Mouse (Mus musculus): ENCODE results near the gene Cops3.

The Cops3 gene

DNA sequence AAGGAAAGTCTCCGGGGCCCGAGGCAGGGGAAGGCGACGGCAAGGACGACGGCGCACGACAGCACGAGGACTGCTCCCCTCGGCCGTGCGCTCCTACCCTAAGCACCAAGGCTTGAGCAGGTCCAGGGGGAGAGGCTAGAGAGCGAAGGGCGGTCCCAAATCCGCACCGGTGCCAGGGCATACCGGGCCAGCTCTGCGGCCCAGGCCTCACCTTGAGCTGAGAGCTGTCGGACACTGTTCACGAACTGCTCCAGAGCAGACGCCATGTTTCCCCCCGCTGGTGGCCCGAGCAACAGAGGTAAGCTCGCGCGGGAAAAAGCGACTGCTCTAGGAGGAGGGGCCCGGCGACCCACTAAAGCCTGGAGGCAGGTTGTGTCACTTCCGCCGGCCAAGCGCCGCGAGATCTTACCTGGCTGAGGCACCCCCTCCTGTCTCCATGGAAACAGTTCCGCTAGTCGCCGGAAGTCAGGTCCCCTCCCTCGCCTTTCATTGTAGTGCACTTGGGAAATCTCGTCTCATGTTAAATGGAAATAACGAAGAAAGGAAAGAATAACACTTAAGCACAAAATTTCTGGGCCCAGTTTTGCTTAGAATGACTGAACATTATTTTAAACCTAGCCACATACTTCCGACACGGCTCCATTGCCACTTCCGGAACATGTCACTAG is at the start of gene Cops3:
Gene Cops3, minus strand, starts transcription at position 380 of the 668 bp plus-strand sequence.
- ChIA-PET CTCF (interaction anchor here in 3 of 4 experiments (1.2 to 1.8 kb wide), 4 partner anchors 8 to 313 kb away, joined by 3 to 5 read pairs (median 4); partner anchors contain the start of gene Zkscan17 (in 1 of the 3)), POLR2A (interaction anchor here (0.6 to 6.6 kb wide), 34 partner anchors 8 to 578 kb away, joined by 3 to 75 read pairs (median 4); partner anchors contain the start of genes Pld6 (in 3 of the 4), Flcn (in 2 of the 4), Atpaf2 (in 1 of the 4) and Gid4 (in 1 of the 4))

GRCm38 (mm10) chr11:59888151-59888550 is 48.5 kb upstream of the Cops3 start:
- POLR2A ChIA-PET: interaction anchor here in 1 of 4 experiments (1.0 kb wide), 1 partner anchor 75 kb away, joined by 3 read pairs; no protein-coding TSS in a partner anchor
- CTCF ChIA-PET: interaction anchor here in 2 of 4 experiments (0.5 to 0.7 kb wide), 3 partner anchors 189 to 1786 kb away, joined by 3 to 4 read pairs (median 3); no protein-coding TSS in a partner anchor

DNA sequence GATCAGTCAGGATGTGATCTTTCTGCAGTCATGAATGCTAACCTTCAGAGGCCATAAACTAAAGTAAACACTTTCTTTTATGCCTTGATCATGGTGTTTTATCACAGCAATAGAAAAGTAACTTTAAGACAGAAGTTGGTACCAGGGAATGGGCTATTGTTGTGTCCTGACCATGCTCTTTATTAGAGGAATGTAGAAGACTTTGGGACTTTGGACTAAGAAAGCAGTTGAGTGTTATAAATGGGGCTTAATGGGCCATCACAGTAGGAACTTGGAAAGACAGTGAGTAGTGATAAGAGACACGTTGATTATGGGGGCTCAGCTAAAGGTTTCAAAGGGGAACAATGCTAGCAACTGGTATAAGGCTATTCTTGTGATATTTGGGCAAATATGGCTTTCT is 47.3 kb upstream of the Cops3 start:
- CTCF ChIA-PET: no interaction called here
- POLR2A ChIA-PET: interaction anchor here in 1 of 4 experiments (0.9 kb wide), 1 partner anchor 158 kb away, joined by 3 read pairs; no protein-coding TSS in a partner anchor

DNA sequence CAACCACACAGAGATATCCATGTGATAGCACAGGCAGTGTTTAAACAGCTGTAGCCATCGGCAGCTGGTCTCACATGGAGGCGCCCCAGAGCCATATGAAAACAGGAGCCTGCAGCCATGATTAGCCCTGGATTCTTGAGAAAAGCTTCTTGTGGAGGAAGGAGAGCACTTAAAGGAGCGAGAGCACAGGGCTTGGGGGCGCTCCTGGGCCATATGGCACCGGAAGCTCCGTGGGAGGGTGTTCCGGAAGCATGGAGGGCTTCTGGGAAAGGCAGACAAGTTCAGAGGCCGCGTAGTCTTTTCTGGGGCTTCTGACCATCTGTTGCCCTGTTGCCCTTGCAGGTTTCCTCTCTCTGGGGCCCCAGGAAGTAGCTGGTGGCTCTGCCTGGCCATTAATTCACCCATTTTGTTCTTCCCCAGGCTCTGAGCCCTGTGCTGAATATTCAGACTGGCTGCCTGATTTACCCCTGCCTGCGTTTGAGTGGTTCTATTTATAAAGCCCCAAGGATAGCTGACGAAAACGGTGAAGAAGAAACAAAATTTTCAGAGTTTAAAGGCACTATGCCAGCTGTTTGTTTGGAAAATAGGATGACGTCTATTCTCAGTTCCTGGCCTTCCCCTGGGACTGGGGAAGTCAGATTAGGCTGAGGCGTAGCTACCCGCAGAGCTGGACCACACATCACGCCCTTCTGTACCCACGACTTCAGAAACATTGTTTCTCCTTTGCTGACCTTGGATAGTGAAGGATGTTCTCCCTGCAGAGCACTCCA is 45.8 kb upstream of the Cops3 start:
- CTCF ChIA-PET: interaction anchor here in 2 of 4 experiments (0.5 to 1.6 kb wide), 10 partner anchors 10 to 314 kb away, joined by 3 to 9 read pairs (median 3); partner anchors contain the start of genes Pemt (in 1 of the 2) and Rasd1 (in 1 of the 2)
- POLR2A ChIA-PET: interaction anchor here (0.6 to 2.2 kb wide), 27 partner anchors 8 to 431 kb away, joined by 3 to 12 read pairs (median 4); partner anchors contain the start of genes Rasd1 (in 2 of the 4), Cops3 (in 1 of the 4), Med9 (in 1 of the 4) and Nt5m (in 1 of the 4)

DNA sequence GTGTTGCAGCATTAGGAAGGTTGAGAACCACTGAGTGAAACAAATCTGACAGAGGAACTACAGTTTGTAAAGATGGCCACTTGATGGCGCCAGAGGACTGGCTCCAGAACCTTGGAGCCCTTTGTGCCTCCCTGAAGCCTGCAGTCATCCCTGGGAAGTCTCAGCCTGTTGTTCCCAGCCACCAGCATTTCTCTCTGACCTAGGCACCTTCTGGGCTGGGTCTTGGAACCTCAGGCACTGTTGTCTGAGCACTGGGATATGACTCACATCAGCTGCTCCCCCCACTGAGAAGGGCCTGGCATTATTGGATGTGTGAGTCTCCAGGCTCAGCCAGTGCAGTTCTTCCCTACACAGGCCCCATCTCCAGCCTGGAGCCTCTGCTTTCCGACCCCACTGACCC is 40.4 kb upstream of the Cops3 start:
- ChIA-PET CTCF (interaction anchor here in 3 of 4 experiments (1.0 to 2.1 kb wide), 7 partner anchors 104 to 428 kb away, joined by 3 to 9 read pairs (median 5); no protein-coding TSS in a partner anchor), POLR2A (interaction anchor here in 1 of 4 experiments (1.1 to 1.3 kb wide), 2 partner anchors 19 to 197 kb away, joined by 3 read pairs; no protein-coding TSS in a partner anchor)

- ChIA-PET POLR2A (interaction anchor here in 2 of 4 experiments (0.7 to 1.2 kb wide), 3 partner anchors 9 to 87 kb away, joined by 3 read pairs; no protein-coding TSS in a partner anchor), CTCF (interaction anchor here in 1 of 4 experiments (1.3 kb wide), 1 partner anchor 204 kb away, joined by 3 read pairs; no protein-coding TSS in a partner anchor)
Observed at GRCm38 (mm10) chr11:59872124-59872523, 32.5 kb upstream of the Cops3 start.

GRCm38 (mm10) chr11:59864316-59864715 is 24.7 kb upstream of the Cops3 start:
- ChIA-PET POLR2A (interaction anchor here in 1 of 4 experiments (1.3 kb wide), 1 partner anchor 17 kb away, joined by 3 read pairs; no protein-coding TSS in a partner anchor), CTCF (interaction anchor here in 1 of 4 experiments (1.3 kb wide), 1 partner anchor 443 kb away, joined by 3 read pairs; no protein-coding TSS in a partner anchor)

GRCm38 (mm10) chr11:59860467-59860866 is 20.8 kb upstream of the Cops3 start:
- ChIA-PET POLR2A (interaction anchor here in 3 of 4 experiments (0.9 to 3.3 kb wide), 9 partner anchors 12 to 104 kb away, joined by 3 to 16 read pairs (median 4); partner anchors contain the start of gene Rasd1 (in 2 of the 3)), CTCF (interaction anchor here in 2 of 4 experiments (0.8 to 1.3 kb wide), 2 partner anchors 82 to 217 kb away, joined by 3 to 4 read pairs; no protein-coding TSS in a partner anchor)

GRCm38 (mm10) chr11:59852865-59853264 is 13.2 kb upstream of the Cops3 start:
- ChIA-PET POLR2A (interaction anchor here in 2 of 4 experiments (0.8 to 8.5 kb wide), 4 partner anchors 13 to 57 kb away, joined by 3 to 61 read pairs (median 6); partner anchors contain the start of genes Cops3 (in 2 of the 2) and Nt5m (in 2 of the 2)), CTCF (interaction anchor here in 2 of 4 experiments (0.5 to 1.6 kb wide), 3 partner anchors 112 to 326 kb away, joined by 3 to 5 read pairs (median 3); partner anchors contain the start of genes Rasd1 (in 1 of the 2) and Zkscan17 (in 1 of the 2))

GRCm38 (mm10) chr11:59847891-59848884 is 8.6 kb upstream of the Cops3 start:
- CTCF ChIA-PET: interaction anchor here (0.6 to 3.0 kb wide), 14 partner anchors 9 to 352 kb away, joined by 3 to 12 read pairs (median 4); partner anchors contain the start of genes Cops3 (in 1 of the 4), Nt5m (in 1 of the 4) and Pld6 (in 1 of the 4)
- POLR2A ChIA-PET: interaction anchor here in 3 of 4 experiments (0.5 to 8.5 kb wide), 27 partner anchors 9 to 455 kb away, joined by 3 to 61 read pairs (median 4); partner anchors contain the start of genes Cops3 (in 2 of the 3), Flcn (in 2 of the 3), Nt5m (in 2 of the 3) and Pld6 (in 1 of the 3)

DNA sequence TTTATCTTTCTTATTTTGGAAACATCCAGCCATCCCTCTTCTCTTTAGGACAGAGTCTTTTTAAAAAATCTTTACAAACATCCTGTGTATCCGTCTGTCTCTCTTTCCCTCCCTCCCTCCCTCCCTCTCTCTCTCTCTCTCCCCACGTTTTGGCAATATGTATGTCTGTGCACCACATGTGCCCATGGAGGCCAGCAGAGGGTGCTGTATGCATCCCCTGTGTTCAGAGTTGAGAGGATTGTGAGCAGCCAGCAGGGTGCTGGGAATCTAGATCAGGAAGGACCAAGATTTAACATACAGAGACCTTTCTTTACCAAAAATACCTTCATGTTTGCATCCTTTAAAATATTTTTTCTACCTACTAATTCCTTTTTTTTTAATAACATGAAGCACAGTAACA is 7.5 kb upstream of the Cops3 start:
- POLR2A ChIA-PET: interaction anchor here in 3 of 4 experiments (0.5 to 8.5 kb wide), 25 partner anchors 8 to 268 kb away, joined by 3 to 61 read pairs (median 4); partner anchors contain the start of genes Cops3 (in 2 of the 3), Flcn (in 2 of the 3), Nt5m (in 2 of the 3) and Rasd1 (in 1 of the 3)
- CTCF ChIA-PET: interaction anchor here (0.5 to 3.0 kb wide), 13 partner anchors 10 to 446 kb away, joined by 3 to 12 read pairs (median 4); partner anchors contain the start of genes Pld6 (in 1 of the 4) and Rasd1 (in 1 of the 4)

GRCm38 (mm10) chr11:59846311-59846710 is 6.7 kb upstream of the Cops3 start:
- CTCF ChIA-PET: interaction anchor here (0.5 to 3.0 kb wide), 12 partner anchors 8 to 555 kb away, joined by 3 to 12 read pairs (median 4); partner anchors contain the start of genes Rasd1 (in 1 of the 4), Wnt3a (in 1 of the 4) and Zkscan17 (in 1 of the 4)
- POLR2A ChIA-PET: interaction anchor here in 3 of 4 experiments (0.8 to 8.5 kb wide), 23 partner anchors 8 to 487 kb away, joined by 3 to 61 read pairs (median 4); partner anchors contain the start of genes Flcn (in 2 of the 3), Cops3 (in 1 of the 3), Nt5m (in 1 of the 3) and Rasd1 (in 1 of the 3)

DNA sequence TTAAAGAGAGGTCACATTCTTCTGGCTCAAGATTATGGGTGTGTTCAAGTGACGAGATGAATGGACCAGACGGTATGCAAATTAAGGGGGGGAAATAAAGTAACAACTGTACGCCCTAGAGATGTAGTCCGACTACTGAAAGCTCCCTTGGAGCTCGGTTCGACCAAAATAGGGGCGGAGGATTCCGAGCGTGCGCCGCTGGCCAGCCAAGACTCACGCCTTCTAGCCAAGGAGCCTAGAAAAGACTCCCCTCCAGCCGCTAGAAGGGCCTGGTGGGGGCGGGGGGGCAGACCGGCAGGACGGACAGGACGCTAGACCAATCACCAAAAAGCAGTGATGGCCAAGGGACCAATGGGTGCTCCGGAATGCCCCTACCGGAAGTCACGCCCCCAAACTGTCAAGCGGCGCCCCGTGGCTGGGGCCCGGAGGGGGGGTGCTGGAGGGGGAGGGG is 605 bp downstream of the Cops3 start, which contains the start of gene Nt5m:
Gene Nt5m, plus strand, starts transcription at position 440 of the 451 bp plus-strand sequence.
- CTCF ChIA-PET: interaction anchor here in 3 of 4 experiments (1.2 to 1.8 kb wide), 4 partner anchors 9 to 313 kb away, joined by 3 to 5 read pairs (median 4); partner anchors contain the start of gene Zkscan17 (in 1 of the 3)
- POLR2A ChIA-PET: interaction anchor here (0.5 to 6.6 kb wide), 36 partner anchors 9 to 699 kb away, joined by 3 to 75 read pairs (median 4); partner anchors contain the start of genes Pld6 (in 3 of the 4), Flcn (in 2 of the 4), Atpaf2 (in 1 of the 4) and Gid4 (in 1 of the 4)

DNA sequence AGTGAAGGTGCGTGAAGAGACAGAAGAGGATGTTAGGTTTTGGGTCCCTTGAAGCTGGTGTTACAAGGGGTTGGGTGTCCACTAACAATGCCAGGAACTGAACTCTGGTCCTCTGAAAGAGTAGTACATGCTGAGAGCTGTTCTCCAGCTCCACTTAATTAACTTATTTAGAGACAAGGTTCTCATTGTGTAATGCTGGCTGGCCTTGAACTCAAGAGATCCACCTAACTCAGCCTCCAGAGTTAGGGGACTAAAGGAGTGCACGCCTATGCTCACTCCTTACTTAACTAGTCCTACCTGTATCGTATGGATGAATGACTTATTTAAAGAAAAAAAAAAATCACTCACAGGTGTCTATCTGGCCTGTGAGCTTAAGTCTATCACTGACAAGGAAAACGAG is 1.2 kb downstream of the Cops3 start:
- POLR2A ChIA-PET: interaction anchor here (0.5 to 6.6 kb wide), 28 partner anchors 8 to 700 kb away, joined by 3 to 75 read pairs (median 6); partner anchors contain the start of genes Flcn (in 2 of the 4), Atpaf2 (in 1 of the 4), Gid4 (in 1 of the 4) and Pld6 (in 1 of the 4)

DNA sequence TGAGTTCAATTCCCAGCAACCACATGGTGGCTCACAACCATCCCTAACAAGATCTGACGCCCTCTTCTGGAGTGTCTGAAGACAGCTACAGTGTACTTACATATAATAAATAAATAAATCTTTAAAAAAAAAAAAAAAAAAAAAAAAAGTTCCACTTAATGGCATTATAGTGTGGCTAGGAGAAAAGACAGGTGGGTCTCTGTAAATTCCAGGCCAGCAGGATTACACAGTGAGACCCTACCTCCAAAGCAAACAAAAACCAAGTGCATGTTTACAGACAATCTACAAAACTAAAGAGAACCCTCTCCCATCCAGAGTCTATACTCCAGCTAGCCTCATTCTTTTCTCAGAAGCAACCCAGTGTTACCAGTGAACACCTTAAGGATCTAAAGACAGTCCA is 1.8 kb downstream of the Cops3 start:
- POLR2A ChIA-PET: interaction anchor here in 3 of 4 experiments (0.5 to 6.6 kb wide), 16 partner anchors 11 to 954 kb away, joined by 3 to 75 read pairs (median 6); partner anchors contain the start of genes Flcn (in 2 of the 3) and Pld6 (in 1 of the 3)
- CTCF ChIA-PET: interaction anchor here (0.6 to 1.2 kb wide), 8 partner anchors 9 to 438 kb away, joined by 3 to 8 read pairs (median 4); partner anchors contain the start of gene Zkscan17 (in 1 of the 4)

More for the DNA sequence above, 1.2 kb downstream of the Cops3 start:
- CTCF ChIA-PET: interaction anchor here in 3 of 4 experiments (1.0 to 1.8 kb wide), 4 partner anchors 8 to 60 kb away, joined by 3 to 5 read pairs (median 4); no protein-coding TSS in a partner anchor

Measured in embryonic stem cell, embryonic (primary cell).